Mouse (Mus musculus) ES-Bruce4 (cell line): ENCODE measurements around the gene Pom121l2. TPM values are rescaled to one million over a fixed set of nuclear protein-coding genes. Genes with fewer than 3 reads are reported as not detected.

ENCODE experiments used
- H3K27ac ChIP-seq: 2 replicates; pipeline ENCODE4 v1.5.1; 2012; ENCODE audit warnings: low read length, inconsistent platforms; ENCODE audit not compliant: insufficient read depth
- H3K27me3 ChIP-seq: 2 replicates; pipeline ENCODE4 v1.6.1; 2012; ENCODE audit warnings: mild to moderate bottlenecking, low read length, inconsistent platforms; ENCODE audit not compliant: control insufficient read depth, poor library complexity, insufficient read depth, severe bottlenecking
- H3K36me3 ChIP-seq: 2 replicates; pipeline ENCODE4 v1.6.1; 2012; ENCODE audit warnings: inconsistent platforms, mild to moderate bottlenecking, low read length, moderate library complexity; ENCODE audit not compliant: control insufficient read depth, poor library complexity, insufficient read depth, severe bottlenecking
- H3K4me1 ChIP-seq: one replicate; pipeline ENCODE4 v1.8.1; 2011; ENCODE audit warnings: low read length; ENCODE audit not compliant: control insufficient read depth, insufficient read depth
- H3K4me3 ChIP-seq: 2 replicates; pipeline ENCODE4 v1.5.1; 2011; ENCODE audit warnings: low read depth, mild to moderate bottlenecking, low read length
- H3K9ac ChIP-seq: 2 replicates; pipeline ENCODE4 v1.6.1; 2012; ENCODE audit warnings: low read depth, mild to moderate bottlenecking, inconsistent platforms; ENCODE audit not compliant: poor library complexity, severe bottlenecking
- H3K9me3 ChIP-seq: replicated peaks from 2 replicates; pipeline ENCODE4 v1.6.1; 2012; ENCODE audit warnings: mild to moderate bottlenecking, low read length, inconsistent platforms; ENCODE audit not compliant: control insufficient read depth, poor library complexity, insufficient read depth, severe bottlenecking
- CTCF ChIP-seq: IDR thresholded peaks from one replicate; pipeline ENCODE4 v1.8.1; 2011; ENCODE audit warnings: low read depth, low read length
- EP300 ChIP-seq: IDR thresholded peaks from 2 replicates; pipeline ENCODE4 v1.6.1; 2011; ENCODE audit warnings: low read depth, low read length; ENCODE audit not compliant: insufficient read depth
- POLR2A ChIP-seq: IDR thresholded peaks from one replicate; pipeline ENCODE4 v1.8.1; 2011; ENCODE audit warnings: low read length; ENCODE audit not compliant: insufficient read depth
- polyA plus RNA-seq: library from polyadenylated mRNA; stranded (reverse); fragments of >200 nt; gene quantifications from 2 replicates; pipeline ENCODE4 v1.2.4, GENCODE M21; 2011; ENCODE audit warnings: low read depth; ENCODE audit not compliant: missing spikeins, insufficient read depth, insufficient read length

The Pom121l2 gene
- polyA plus RNA-seq, 1 experiment = not detected

DNA sequence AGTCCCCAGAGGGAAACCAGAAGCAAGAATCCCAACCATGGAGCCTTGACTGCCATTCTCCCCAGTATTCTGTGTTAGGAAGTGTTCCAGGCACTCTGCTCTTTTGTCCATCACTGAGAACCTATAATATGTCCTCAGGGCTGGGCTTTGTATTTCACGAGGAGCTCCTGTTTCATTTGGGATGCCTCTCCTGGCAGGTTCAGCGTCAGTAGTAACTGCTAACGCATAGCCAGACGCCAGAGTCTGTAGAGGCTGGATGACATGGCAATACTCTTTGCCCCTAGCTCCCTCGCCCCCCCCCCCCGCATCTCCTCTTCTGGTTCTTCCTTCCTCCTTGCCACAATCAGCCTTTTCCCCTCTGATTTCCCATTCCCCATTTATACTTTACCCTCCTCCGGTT is 28.6 kb downstream of the Pom121l2 start, which contains the start of gene Prss16:
Gene Prss16 (minus strand): TSS at position 101 of the 400 bp plus-strand sequence.
- no peaks in the 10 kb centered on the region for H3K4me1 ChIP-seq
- no peaks in the 10 kb centered on the region for H3K36me3 ChIP-seq
- H3K9me3 ChIP-seq = no peaks in the 10 kb centered on the region
- peaks cover 3% of the 10 kb centered on the region; the same call in 1 of the 2 replicates for H3K27me3 ChIP-seq
- no peak within 1 kb of the TSS for H3K9ac ChIP-seq
- no peak for TF ChIP-seq EP300
- TF ChIP-seq CTCF = no peak
- no peak for TF ChIP-seq POLR2A
- H3K4me3 ChIP-seq = no peak within 1 kb of the TSS
- no peak within 1 kb of the TSS for H3K27ac ChIP-seq

DNA sequence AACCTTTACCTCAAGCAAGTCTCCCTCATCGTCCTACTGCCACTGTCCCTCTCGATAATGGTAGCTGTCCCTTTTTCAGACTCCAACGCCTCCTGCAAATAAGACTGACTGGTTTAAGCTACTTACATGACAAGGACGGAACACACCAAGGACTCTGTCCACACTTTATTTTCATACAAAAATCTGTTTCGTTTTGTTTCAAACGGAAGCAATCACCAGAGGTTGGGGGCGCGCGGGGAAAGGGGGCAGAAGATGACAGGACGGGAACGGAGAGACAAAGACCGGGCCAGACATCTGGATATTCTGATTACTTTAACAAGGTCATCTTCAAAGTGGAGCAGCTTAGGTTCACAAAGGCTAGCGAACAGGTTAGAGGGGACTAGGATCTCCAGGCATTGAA is 32.7 kb downstream of the Pom121l2 start:
- H3K9me3 ChIP-seq = no peaks in the 10 kb centered on the region
- no peak overlapping the region for H3K9ac ChIP-seq
- no peak overlapping the region for H3K4me3 ChIP-seq
- H3K27me3 ChIP-seq = peaks cover 3% of the 10 kb centered on the region; the same call in 1 of the 2 replicates
- TF ChIP-seq CTCF (no peak), POLR2A (no peak), EP300 (no peak)
- H3K4me1 ChIP-seq = no peaks in the 10 kb centered on the region
- H3K36me3 ChIP-seq = no peaks in the 10 kb centered on the region
- H3K27ac ChIP-seq = no peak overlapping the region

DNA sequence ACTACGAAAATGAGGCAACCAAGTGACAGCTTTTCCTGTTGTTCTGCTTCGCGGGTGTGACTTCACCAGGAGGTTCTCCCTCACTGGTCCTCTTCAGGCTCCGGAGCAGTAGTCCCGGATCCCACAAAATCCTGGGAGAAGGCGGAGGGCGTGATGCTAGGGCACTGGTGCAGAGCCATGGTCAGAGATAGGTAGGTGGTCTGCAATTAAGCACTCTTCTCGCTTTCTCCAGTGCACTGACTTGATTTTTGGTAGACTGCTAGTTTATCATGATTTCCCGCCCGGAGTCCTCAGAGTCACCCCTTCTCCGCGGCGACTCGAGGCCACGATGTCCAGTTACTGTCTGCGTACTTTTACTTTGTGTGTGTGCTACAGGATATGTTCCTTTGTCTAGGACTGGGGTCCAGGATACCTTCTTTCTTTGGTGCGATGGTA is 33.4 kb downstream of the Pom121l2 start:
- H3K27me3 ChIP-seq = peaks cover 3% of the 10 kb centered on the region; the same call in 1 of the 2 replicates
- no peaks in the 10 kb centered on the region for H3K36me3 ChIP-seq
- H3K9ac ChIP-seq = no peak overlapping the region
- H3K4me1 ChIP-seq = no peaks in the 10 kb centered on the region
- H3K9me3 ChIP-seq = no peaks in the 10 kb centered on the region
- no peak overlapping the region for H3K27ac ChIP-seq
- peak overlapping the region; percentile 8 for H3K4me3 ChIP-seq
- TF ChIP-seq CTCF (no peak), EP300 (no peak), POLR2A (no peak)

DNA sequence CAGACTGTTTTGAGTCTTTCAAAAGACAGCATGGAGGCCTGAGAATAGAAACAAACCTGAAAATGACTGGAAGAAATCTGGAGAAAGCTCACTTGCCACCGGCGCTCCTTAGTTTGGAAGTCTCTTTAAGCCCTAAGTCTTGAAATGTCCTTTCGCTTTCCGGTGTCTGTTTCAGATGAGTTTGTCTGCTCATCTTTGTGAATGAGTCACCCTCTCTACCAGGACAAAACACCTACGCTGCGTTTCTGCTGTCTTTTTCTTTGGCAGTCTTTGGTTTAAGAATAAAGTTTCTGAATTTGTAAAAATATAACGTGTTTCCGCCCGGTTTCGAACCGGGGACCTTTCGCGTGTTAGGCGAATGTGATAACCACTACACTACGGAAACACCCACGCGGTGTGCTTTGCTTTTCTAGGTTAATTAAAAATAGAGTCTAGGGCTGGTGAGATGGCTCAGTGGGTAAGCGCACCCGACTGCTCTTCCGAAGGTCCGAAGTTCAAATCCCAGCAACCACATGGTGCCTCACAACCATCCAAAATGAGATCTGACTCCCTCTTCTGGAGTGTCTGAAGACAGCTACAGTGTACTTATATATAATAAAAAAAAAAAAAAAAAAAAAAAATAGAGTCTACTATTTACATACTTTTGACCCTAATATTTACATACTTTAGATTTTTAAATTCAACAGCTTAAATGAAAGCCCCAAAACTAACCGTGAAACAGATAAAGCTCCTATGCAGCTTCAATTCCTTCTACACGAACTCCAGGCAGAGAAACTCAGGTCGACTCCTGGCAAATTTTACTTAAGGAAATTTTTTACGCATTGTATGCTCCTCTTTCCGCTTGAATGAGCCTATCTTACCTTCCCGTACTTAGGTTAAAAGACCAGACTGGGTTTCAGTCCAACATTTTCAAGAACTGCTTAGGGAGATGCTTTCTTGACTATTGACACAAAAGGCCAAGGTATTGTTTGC is 34.8 kb downstream of the Pom121l2 start:
- Histone ChIP-seq H3K4me1 (no peaks in the 10 kb centered on the region), H3K4me3 (peak overlapping the region; percentile 45), H3K9me3 (no peaks in the 10 kb centered on the region), H3K36me3 (no peaks in the 10 kb centered on the region), H3K27me3 (peaks cover 3% of the 10 kb centered on the region; the same call in 1 of the 2 replicates), H3K27ac (no peak overlapping the region), H3K9ac (peak overlapping the region; percentile 63)
- TF ChIP-seq EP300 (no peak), CTCF (no peak), POLR2A (no peak)

DNA sequence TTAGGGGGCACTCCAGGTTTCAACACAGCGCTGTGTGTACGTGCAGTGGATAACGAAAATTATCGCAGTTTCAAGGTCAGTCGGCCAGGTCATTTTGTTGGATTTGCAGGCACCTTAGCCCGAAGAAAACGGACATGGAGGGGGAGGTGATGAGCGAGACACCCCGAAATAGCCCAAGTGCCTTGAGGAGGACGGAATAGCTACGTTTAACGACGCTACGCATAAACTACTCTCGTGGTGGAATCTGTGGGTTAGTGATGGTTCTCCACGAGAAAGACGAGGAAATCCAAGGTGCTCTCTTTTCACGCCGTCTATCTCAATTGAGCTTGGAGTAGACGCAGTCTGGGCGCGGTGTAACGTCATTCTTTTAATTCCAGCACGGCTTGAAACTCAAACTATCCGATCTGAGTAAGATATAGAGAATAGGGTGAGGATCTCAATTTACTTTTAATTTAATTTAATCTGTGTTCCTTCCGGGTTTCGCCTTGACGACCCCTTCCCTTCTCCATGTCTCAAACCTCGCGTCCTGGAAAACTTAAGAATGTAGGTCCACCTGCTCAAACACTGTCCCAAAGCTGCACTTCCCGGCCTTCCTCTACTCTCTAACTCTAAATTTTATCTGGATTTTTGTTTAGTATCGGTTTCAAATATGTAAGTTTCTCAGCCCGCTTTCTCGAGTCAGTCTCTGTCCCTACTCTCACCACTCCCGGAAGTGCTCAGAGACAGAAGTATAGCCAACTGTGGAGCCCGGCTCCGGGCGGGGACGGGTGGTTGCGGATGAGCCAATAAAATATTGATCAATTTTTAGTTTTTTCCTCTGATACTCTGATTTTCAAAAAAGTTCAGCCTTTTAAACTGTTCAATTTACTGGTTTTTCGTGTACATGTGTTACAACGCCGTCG is 39.2 kb downstream of the Pom121l2 start:
- TF ChIP-seq POLR2A = no peak
- peak overlapping the region; percentile 61 for H3K9ac ChIP-seq
- H3K27ac ChIP-seq = no peak overlapping the region
- H3K36me3 ChIP-seq = no peaks in the 10 kb centered on the region
- peak overlapping the region; percentile 70 for H3K4me3 ChIP-seq
- H3K9me3 ChIP-seq = no peaks in the 10 kb centered on the region
- H3K4me1 ChIP-seq = no peaks in the 10 kb centered on the region
- no peaks in the 10 kb centered on the region for H3K27me3 ChIP-seq
